17 mouse cellular contexts compared by ENCODE assay signal in the genomic region with DNA sequence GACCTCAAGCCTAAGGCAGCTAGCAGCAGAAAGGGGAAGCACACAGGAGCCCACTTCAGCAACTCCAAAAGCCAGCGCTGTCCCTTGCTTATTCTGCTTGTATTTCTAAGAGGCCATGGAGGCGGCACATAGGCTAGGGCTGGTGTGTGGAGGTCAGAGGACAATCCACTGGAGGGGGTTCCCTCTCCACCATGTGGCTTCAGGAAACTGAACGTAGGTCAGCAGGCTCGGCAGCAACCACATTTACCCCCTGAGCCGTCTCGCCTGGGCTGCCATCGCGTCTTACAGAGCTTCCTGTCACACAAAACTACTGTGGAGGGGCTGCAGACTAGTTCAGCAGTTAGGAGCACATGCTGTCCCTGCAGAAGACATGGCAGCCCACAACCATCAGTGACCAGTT. TPM values are rescaled to one million over a fixed set of nuclear protein-coding genes. Genes with fewer than 3 reads are reported as not detected.
DNase-seq lines count a peak whose midpoint lies in the region; ATAC-seq lines count a peak whose summit lies in the region.
"Had no signal": no experiment of that assay in that cellular context is flagged by ENCODE, and none has a peak within 500 bp of the region (broad histone marks: within the 10 kb centered on the region; RNA-seq: fewer than 3 reads in every experiment).

No protein-coding gene starts in this region.

- H3K27me3 ChIP-seq in heart, embryonic 10.5 days (ENCODE audit: insufficient read depth, poor library complexity, severe bottlenecking): no peaks in the 10 kb centered on the region
- H3K27me3 ChIP-seq in splenic B cell, adult 2 months (ENCODE audit: control insufficient read depth, insufficient read depth, low read length, poor library complexity, severe bottlenecking): no peaks in the 10 kb centered on the region
- H3K27me3 ChIP-seq in intestine, embryonic 15.5 days (replicated peaks): no peaks in the 10 kb centered on the region
- H3K27me3 ChIP-seq: embryonic facial prominence, embryonic 13.5 days; limb, embryonic 12.5 days had no signal

- peak; percentile 49 for ATAC-seq in granulocyte monocyte progenitor cell, adult 5-6 weeks (replicated peaks; ENCODE audit: poor library complexity, severe bottlenecking)
- ATAC-seq in intestine, embryonic 15.5 days: no peak
- ATAC-seq: hindbrain, embryonic 16.5 days had no signal

- DNase-seq in heart, embryonic 10.5 days (ENCODE audit: low spot score): no peak
- DNase-seq in heart, postnatal 14 days: no peak
- DNase-seq in 416B (ENCODE audit: low read depth): peak; percentile 71
- DNase-seq in splenic B cell, adult 2 months (ENCODE audit: low read depth, low spot score): peak; percentile 76
- no peak for DNase-seq in c-Kit-positive CD71-positive TER-119-positive erythroid progenitor cells, embryonic 14.5 days (ENCODE audit: low spot score)
- no peak for DNase-seq in urinary bladder, postnatal 14 days (ENCODE audit: low spot score)
- DNase-seq: cerebellum, adult 11-12 months; heart, adult 11 months; kidney, adult 9 months; lung, adult 18-20 months had no signal

- H3K9me3 ChIP-seq in heart, embryonic 10.5 days: no peaks in the 10 kb centered on the region
- H3K9me3 ChIP-seq in intestine, embryonic 15.5 days: no peaks in the 10 kb centered on the region
- H3K9me3 ChIP-seq: embryonic facial prominence, embryonic 13.5 days; G1E; limb, embryonic 12.5 days had no signal

- H3K9ac ChIP-seq in intestine, embryonic 15.5 days: no peak overlapping the region
- H3K9ac ChIP-seq: embryonic facial prominence, embryonic 13.5 days; limb, embryonic 12.5 days had no signal

- no peak overlapping the region for H3K4me3 ChIP-seq in heart, embryonic 10.5 days
- no peak overlapping the region for H3K4me3 ChIP-seq in intestine, embryonic 15.5 days (replicated peaks)
- H3K4me3 ChIP-seq: embryonic facial prominence, embryonic 13.5 days; limb, embryonic 12.5 days had no signal

- WGBS in heart, embryonic 10.5 days: 65% methylated on average over 8 of the region's 8 CpGs
- WGBS in intestine, embryonic 15.5 days: 74% methylated on average over 8 of the region's 8 CpGs

- H3K4me2 ChIP-seq in intestine, embryonic 15.5 days (replicated peaks): no peak overlapping the region
- H3K4me2 ChIP-seq: embryonic facial prominence, embryonic 13.5 days; limb, embryonic 12.5 days had no signal

- H3K4me1 ChIP-seq in heart, embryonic 10.5 days: peaks cover 75% of the 10 kb centered on the region
- H3K4me1 ChIP-seq in intestine, embryonic 15.5 days (replicated peaks): peaks cover 15% of the 10 kb centered on the region

- H3K27ac ChIP-seq in heart, embryonic 10.5 days: peak overlapping the region; percentile 26; the same call in 1 of the 2 replicates
- no peak overlapping the region for H3K27ac ChIP-seq in intestine, embryonic 15.5 days
- H3K27ac ChIP-seq: embryonic facial prominence, embryonic 13.5 days; limb, embryonic 12.5 days; stomach, postnatal 0 days had no signal

- H3K36me3 ChIP-seq in heart, embryonic 10.5 days: 0 out of 2 replicates have a peak, but pooled peaks cover 4% of the 10 kb centered on the region
- H3K36me3 ChIP-seq in splenic B cell, adult 2 months (ENCODE audit: control insufficient read depth, insufficient read depth, low read length, poor library complexity, severe bottlenecking): no peaks in the 10 kb centered on the region
- H3K36me3 ChIP-seq in intestine, embryonic 15.5 days: no peaks in the 10 kb centered on the region
- H3K36me3 ChIP-seq: embryonic facial prominence, embryonic 13.5 days; G1E; limb, embryonic 12.5 days had no signal

- intact Hi-C loops in heart, postnatal 14 days (cut with DNase I): no loop called here

RNA-seq across cellular contexts. Expression of a gene that starts 20.4 kb away (rescaled TPM):
- 1.9 and 3.3 TPM in 2 replicates for polyA plus RNA-seq in heart, embryonic 10.5 days (2016; fragmentation: Nextera tagmentation; extraction: Ambion mirVana)
- total RNA-seq in heart, postnatal 14 days (2021): 10 to 100 TPM; 10.2 to 10.7 TPM
- 8.1 and 19.2 TPM in 2 replicates for total RNA-seq in granulocyte monocyte progenitor cell, adult 5-6 weeks (2014; fragmentation: Nextera tagmentation)
- total RNA-seq in granulocyte monocyte progenitor cell, adult 5-6 weeks (2017): 5.4 and 8.2 TPM in 2 replicates
- 3.5 and 4.4 TPM in 2 replicates for polyA plus RNA-seq in intestine, embryonic 15.5 days (2015; fragmentation: Nextera tagmentation; extraction: Ambion mirVana)

Comparison
In these comparisons a context has a peak if more than half of its experiments do, and no peak if none do; other contexts are left out.
1. DNase-seq: peak in 416B (single experiment) and splenic B cell, adult 2 months (single experiment); none in heart, embryonic 10.5 days (single experiment), heart, postnatal 14 days (0 of 2), c-Kit-positive CD71-positive TER-119-positive erythroid progenitor cells, embryonic 14.5 days (single experiment) and urinary bladder, postnatal 14 days (single experiment).